Mouse (Mus musculus) testis, adult 2 months (tissue): ENCODE measurements at regions not wholly inside any gene's neighbourhood (a gene's known extent, or its start where the extent isn't known, plus 50 kb on each side); places are given as distances from the start of the nearest gene placed in this dataset.
A peak's percentile ranks its signal among the peaks of the same experiment; 100 is the strongest.

Source experiments
- H3K27ac ChIP-seq: fragments of 200-500 bp; 2 replicates; pipeline ENCODE4 v1.5.1; 2012; ENCODE audit warnings: low read depth, low read length; ENCODE audit not compliant: control insufficient read depth, insufficient read depth
- H3K27me3 ChIP-seq: fragments of 200-500 bp; 2 replicates; pipeline ENCODE4 v1.6.1; 2012; ENCODE audit warnings: mild to moderate bottlenecking, low read length, moderate library complexity; ENCODE audit not compliant: control insufficient read depth, insufficient read depth
- H3K36me3 ChIP-seq: fragments of 200-500 bp; 2 replicates; pipeline ENCODE4 v1.6.1; 2012; ENCODE audit warnings: mild to moderate bottlenecking, low read length; ENCODE audit not compliant: control insufficient read depth, insufficient read depth
- H3K4me1 ChIP-seq: fragments of 200-500 bp; 2 replicates; pipeline ENCODE4 v1.6.1; 2012; ENCODE audit warnings: low read length; ENCODE audit not compliant: control insufficient read depth, insufficient read depth
- H3K4me3 ChIP-seq: fragments of 200-500 bp; 2 replicates; pipeline ENCODE4 v1.5.1; 2012; ENCODE audit warnings: low read depth, mild to moderate bottlenecking, low read length, moderate library complexity, mixed read lengths; ENCODE audit not compliant: control insufficient read depth
- CTCF ChIP-seq: fragments of 200-500 bp; IDR thresholded peaks from 2 replicates; pipeline ENCODE4 v1.5.1; 2012; ENCODE audit warnings: low read depth, mild to moderate bottlenecking, inconsistent platforms, low read length, moderate library complexity; ENCODE audit not compliant: control insufficient read depth, insufficient read depth, insufficient replicate concordance
- POLR2A ChIP-seq: fragments of 200-500 bp; IDR thresholded peaks from 2 replicates; pipeline ENCODE4 v1.6.1; 2012; ENCODE audit warnings: low read depth, mild to moderate bottlenecking, inconsistent platforms, low read length, moderate library complexity; ENCODE audit not compliant: control insufficient read depth

GRCm38 (mm10) chr8:93662219-93662618 lies 126.6 kb upstream of the Ces5a start:
- Histone ChIP-seq H3K4me3 (peak overlapping the region; percentile 75), H3K36me3 (no peaks in the 10 kb centered on the region), H3K27ac (no peak overlapping the region), H3K27me3 (no peaks in the 10 kb centered on the region), H3K4me1 (peaks cover 14% of the 10 kb centered on the region)
- no peak for TF ChIP-seq POLR2A
- TF ChIP-seq CTCF, result no peak

- Histone ChIP-seq H3K27me3 (no peaks in the 10 kb centered on the region), H3K27ac (no peak overlapping the region), H3K4me1 (peaks cover 14% of the 10 kb centered on the region), H3K36me3 (no peaks in the 10 kb centered on the region), H3K4me3 (peak overlapping the region; percentile 68)
- TF ChIP-seq POLR2A, result no peak
- no peak for TF ChIP-seq CTCF
Observed at GRCm38 (mm10) chr8:93663851-93664250, 128.2 kb upstream of the Ces5a start.

DNA sequence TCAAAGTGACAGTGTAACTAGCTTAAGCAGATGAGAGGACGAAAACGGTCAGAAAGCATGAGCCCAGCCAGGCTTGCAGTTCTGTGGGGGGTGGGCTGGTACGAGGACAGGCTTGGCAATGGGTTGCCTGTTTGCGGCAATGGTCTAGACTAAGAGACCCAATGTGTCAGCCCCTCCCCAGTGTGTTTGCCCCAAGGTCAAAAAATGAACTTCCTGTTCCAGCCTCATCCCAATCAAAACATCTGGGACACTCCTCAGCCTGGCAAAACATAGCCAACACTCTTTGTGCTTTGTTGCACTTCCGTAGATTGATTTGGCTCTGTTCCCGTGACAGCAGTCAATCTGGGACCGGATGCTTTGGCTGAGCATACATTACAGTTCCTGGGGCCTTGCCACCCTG lies 132.7 kb upstream of the Ces5a start:
- H3K27ac ChIP-seq, result no peak overlapping the region
- no peaks in the 10 kb centered on the region for H3K27me3 ChIP-seq
- no peak for TF ChIP-seq POLR2A
- TF ChIP-seq CTCF, result no peak
- no peaks in the 10 kb centered on the region for H3K36me3 ChIP-seq
- no peak overlapping the region for H3K4me3 ChIP-seq
- peaks cover 2% of the 10 kb centered on the region; the same call in 1 of the 2 replicates for H3K4me1 ChIP-seq

DNA sequence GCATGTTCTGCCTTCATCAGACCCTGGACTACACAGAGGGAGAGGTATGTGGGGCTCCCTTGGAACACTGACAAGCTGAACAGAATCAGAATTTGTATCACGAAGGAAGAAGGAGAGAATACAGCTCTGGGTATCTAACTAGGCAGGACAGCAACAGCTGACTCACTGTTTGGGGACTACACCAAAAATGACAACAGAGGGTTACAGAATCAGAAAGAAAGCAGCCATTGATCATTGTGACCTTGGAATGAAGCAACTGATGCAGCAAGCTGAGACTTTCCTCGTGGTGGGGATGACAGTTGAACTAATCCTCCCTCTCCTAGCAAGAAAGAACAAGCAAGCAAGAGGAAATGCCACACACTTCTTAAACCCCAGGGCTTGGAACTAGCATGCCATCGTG lies 135.0 kb upstream of the Gnao1 start:
- H3K27ac ChIP-seq, result no peak overlapping the region
- no peaks in the 10 kb centered on the region for H3K36me3 ChIP-seq
- H3K27me3 ChIP-seq, result no peaks in the 10 kb centered on the region
- H3K4me1 ChIP-seq, result no peaks in the 10 kb centered on the region
- no peak overlapping the region for H3K4me3 ChIP-seq
- no peak for TF ChIP-seq POLR2A
- TF ChIP-seq CTCF, result no peak

DNA sequence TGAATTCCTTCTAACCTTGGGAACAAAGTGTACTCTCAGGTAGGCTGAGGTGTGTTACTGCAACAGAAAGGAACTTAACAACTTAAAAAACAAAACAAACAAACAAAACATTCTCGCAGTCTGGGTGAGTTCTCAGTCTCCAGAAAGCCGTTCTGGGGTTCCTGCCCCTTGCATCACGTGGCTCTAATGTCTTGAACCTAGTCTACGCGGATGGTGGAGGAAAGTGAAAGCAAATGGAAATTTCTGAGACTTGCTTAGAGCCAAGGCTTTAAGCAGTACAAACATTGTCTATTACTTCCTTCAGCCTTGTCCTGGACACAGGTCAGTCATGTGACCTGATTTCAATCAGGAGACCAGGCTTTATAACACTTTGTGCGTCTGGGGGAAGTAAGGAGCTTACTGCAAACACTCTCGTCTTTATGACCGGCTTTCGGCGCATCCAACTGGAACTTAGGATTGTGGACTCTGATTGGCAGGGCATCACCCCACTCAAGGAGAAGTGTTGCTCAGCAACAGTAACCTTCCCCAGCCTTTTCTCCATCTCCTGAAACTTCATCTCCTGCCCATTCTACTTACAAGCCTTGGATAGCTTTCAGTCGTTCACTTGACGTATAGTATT lies 125.9 kb upstream of the Gnao1 start:
- Histone ChIP-seq H3K4me1 (peaks cover 3% of the 10 kb centered on the region), H3K27ac (no peak overlapping the region), H3K36me3 (no peaks in the 10 kb centered on the region), H3K4me3 (peak overlapping the region; percentile 13; the same call in 1 of the 2 replicates), H3K27me3 (no peaks in the 10 kb centered on the region)
- TF ChIP-seq POLR2A, result no peak
- no peak for TF ChIP-seq CTCF

GRCm38 (mm10) chr8:93684392-93684791 lies 125.4 kb upstream of the Gnao1 start:
- H3K4me1 ChIP-seq, result peaks cover 3% of the 10 kb centered on the region
- H3K27ac ChIP-seq, result no peak overlapping the region
- H3K27me3 ChIP-seq, result no peaks in the 10 kb centered on the region
- no peaks in the 10 kb centered on the region for H3K36me3 ChIP-seq
- TF ChIP-seq POLR2A (no peak), CTCF (no peak)
- H3K4me3 ChIP-seq, result no peak overlapping the region; the same call in 1 of the 2 replicates

GRCm38 (mm10) chr8:93688845-93689244 lies 120.9 kb upstream of the Gnao1 start:
- Histone ChIP-seq H3K27me3 (no peaks in the 10 kb centered on the region), H3K4me1 (no peaks in the 10 kb centered on the region), H3K27ac (no peak overlapping the region), H3K36me3 (no peaks in the 10 kb centered on the region), H3K4me3 (no peak overlapping the region)
- no peak for TF ChIP-seq CTCF
- TF ChIP-seq POLR2A, result no peak
